Mouse (Mus musculus) heart, postnatal 4 days (tissue): ENCODE results near the gene Hist1h2be. TPM values are rescaled to one million over a fixed set of nuclear protein-coding genes. Genes with fewer than 3 reads are reported as not detected.
A peak's percentile ranks its signal among the peaks of the same experiment; 100 is the strongest.

Experiments
- DNase-seq: peaks from one replicate; pipeline ENCODE4 v3.0.0; 2021
- total RNA-seq, 2 experiments: library from RNA; stranded (reverse); gene quantifications; 2 replicates each; pipeline ENCODE4 v1.2.3; 2021

Hist1h2be gene
- total RNA-seq: 10 to 100 TPM; 38.8 to 42.2 TPM

DNA sequence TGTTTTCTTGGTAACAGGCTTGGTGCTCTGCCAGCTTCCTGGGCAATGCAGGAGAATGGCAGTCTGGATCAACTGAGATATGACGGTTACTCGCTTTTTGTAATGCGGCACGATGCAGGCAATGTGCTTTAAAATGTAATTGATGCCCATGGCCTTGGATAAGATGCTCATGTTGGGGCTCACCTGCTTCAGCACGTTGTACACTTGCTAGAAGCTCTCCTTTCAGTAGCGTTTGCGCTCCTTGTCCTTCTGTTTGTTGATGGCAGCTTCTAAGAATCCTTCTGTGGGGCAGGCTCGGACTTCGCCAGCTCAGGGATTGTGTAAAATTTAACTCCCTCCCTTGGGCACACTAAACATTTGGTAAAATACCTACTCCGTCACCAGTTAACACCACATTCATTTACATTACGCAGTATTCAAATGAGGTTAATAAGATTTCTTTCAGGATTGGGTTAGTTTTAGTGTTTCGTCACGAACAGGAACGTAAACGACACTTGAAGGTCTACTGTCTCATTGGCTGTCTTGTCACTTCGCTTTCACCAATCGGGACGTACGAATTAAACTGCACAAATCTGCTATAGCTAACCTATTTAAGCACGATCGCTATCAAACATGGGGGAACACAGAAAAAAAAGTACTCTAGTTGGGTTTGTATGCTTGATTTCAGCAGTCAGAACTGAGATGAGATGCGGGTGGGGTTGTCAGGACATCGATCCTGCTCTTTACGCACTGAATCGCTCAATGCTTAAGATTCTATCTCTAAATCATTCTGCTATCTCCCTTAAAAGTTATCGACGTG, at the start of gene Hist1h2be:
Gene Hist1h2be (minus strand): TSS at position 392 of the 799 bp plus-strand sequence.
- DNase-seq: peak; percentile 63

DNA sequence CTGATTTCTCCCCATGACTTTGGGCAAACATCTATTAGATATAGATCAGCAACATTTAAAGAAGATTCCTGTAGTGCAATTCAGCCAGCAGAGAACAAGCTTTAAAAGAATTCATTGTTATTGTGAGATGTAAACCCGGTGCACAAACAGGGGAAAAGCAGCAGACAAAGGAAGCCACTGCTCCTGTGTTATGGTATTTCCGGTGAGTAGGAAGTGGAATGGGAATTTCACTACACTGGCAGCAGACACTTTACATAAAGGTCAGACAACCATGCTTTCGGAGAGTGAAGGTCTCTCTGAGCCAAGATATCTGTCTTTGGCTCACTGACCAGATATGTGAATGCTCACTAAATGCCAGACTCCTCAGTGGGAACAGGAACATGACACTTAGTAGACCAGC, 41.6 kb upstream of the Hist1h2be start:
- DNase-seq: no peak

DNA sequence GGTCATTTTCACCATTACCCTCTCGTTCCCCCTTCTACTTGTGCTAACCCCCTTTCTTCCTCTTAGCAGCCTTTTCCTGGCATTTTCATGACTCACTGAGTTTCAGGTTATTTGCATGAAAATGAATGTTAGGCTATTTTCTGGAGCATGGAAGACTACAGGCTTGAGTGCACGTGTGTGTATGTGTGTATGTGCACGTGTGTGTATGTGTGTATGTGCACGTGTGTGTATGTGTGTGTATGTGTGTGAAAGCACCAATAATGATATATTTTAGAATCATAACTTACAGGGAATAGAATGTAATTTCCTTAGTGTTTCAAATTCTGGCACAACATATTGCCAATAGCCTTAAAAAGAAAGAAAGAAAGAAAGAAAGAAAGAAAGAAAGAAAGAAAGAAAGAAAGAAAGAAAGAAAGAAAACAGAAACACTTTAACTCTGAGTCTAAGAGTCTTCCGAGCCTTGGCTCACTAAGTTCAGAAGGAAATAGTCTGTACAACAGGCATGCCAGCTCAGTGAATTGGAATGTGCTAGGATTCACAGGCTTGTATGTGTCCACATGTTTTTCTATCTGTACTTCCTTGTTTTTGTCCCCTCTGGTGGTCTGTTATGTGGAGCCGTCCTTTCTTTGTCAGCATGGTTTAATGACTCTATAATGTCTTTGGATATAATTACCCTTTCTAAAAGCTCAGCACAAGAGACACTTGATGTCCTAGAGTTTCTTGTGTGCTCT, 38.9 kb upstream of the Hist1h2be start:
- DNase-seq: no peak

DNA sequence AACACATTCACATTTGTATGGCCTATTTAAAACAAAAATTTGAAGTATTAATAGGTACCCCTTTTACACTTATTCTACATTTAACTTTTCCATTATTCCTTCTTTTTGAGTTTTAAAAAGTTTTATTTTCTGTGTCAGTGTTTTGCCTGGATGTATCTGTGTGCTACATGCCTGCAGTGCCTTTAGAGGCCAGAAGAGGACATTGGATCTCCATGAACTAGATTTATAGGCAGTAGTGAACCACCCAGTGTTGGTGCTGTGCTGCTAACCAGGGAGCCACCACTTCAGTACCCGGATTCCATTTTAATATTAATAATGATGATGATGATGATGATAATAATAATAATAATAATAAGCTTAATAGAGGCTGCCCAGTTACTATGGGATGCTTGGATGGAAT, 9.7 kb upstream of the Hist1h2be start:
- no peak for DNase-seq

DNA sequence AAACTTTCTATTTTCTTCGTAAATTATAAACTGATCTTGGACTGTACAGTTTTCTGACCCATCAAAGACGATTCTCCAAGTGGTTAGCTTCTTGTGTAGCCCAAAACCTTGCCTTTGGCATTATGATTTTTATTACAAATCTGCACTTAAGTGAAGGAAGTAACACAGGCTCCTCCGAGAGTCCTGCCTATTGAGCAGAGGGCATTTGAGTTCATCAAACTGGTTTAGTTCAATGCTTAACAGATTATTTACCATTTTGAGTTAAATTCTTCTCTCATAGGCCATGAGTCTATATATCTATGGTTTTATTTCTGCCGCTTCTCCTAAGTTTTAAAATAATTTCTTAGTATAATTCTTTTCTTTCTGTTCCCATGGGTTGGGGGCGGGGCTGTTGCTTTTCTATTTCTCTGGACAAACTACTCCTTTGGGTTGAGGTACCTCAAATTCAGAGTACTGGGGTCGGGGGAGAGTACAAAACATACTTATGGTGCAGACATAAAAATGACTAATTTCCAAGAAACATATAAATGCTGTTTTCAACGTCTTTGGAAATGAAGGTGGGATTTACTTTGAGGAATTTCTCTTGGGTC, 2.0 kb upstream of the Hist1h2be start:
- peak; percentile 9 for DNase-seq

DNA sequence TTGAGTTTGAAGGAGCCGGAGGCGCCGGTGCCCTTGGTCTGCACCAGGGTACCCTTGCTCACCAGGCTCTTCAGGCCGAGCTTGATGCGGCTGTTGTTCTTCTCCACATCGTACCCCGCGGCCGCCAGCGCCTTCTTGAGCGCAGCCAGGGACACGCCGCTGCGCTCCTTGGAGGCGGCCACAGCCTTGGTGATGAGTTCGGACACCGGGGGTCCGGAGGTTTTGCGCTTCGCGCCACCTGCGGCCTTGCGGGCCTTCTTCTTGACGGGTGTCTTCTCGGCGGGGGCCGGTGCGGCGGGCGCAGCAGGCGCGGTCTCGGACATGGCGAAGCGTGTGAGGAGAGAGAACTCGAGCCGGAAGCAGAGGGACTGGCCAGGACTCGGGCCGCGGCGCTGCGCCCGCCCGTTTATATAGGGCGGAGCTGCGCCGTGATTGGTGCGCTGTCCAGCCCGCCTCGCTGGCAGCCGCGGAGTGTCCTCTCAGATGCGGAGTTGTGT, 1.3 kb upstream of the Hist1h2be start, which contains the start of gene Hist1h1e:
Gene Hist1h1e (minus strand): TSS at position 384 of the 497 bp plus-strand sequence.
- DNase-seq: peak; percentile 92

DNA sequence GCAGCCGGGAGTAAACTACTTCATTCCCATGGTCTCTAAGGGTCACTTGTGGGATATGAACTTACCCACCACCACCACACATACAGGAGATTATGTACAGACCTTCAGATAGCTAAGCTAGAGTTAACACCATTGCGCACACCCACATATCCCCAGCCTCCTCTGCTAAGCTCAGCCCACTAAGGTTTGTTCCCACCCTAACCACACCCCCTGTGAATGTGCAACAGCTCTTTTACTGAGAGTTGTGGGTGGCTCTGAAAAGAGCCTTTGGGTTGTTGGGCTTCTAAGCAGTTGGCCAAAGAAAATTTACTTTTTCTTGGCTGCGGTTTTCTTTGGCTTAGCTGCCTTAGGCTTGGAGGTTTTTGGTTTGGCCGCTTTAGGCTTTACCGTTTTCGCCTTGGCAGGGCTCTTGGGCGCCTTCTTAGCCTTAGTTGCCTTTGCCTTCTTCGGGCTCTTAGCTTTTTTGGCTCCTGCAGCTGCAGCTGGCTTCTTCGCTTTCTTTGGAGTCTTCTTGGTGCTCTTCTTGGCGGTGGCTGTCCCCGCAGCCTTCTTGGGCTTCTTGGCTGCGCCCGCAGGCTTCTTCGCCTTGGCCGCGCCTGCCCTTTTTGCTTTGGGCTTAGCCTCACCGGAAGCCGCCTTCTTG, 729 bp upstream of the Hist1h2be start:
- DNase-seq: peak; percentile 69

DNA sequence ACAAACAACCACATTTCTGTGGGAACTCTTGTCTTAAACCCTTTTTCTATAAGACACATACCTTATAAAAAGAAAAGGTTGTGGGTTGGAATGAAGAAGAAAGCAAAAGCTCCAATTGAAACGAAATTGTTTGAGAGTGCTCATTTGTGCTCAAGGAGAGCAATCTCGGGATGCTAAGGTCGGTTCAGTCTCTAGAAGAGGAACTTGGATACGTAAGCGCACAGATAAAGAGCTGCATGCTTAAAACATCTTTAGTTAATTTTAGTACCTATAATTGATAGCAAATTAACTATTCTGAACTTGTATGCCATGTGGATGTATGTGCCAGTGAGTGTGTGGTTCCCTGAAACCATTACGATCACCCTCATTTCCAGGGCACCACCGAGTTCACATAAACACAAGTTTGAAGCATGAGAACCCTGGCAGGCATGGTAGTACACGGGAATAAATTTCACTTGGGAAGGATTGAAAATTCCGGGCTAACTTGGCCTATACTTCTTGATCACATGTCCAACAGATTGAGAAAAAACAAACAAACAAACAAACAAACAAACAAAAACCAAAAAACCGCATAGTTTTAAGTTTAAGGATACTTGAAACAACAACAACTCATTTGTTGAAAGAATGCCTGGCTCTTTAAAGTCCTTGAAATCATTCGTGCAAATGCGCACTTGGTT, 730 bp downstream of the Hist1h2be start:
- DNase-seq: no peak

DNA sequence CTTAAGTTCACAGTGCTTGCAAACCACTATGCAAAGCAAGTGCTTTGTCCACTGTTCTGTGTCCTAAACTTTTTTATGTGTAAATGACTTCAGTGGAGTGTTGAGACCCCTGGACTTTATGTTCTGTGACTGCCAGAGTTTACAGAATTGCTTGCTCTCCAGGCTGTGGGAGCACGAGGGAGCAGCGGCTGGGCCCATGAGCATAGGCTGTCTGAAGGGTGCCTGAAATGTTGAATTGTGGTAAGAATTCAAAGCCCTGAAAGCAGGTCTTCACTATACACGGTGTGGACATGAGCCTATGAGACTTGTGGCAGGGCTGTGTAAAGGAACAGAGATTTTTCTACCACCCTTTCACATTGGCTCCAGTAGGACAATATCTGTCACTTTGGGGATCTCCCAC, 9.3 kb downstream of the Hist1h2be start:
- no peak for DNase-seq

DNA sequence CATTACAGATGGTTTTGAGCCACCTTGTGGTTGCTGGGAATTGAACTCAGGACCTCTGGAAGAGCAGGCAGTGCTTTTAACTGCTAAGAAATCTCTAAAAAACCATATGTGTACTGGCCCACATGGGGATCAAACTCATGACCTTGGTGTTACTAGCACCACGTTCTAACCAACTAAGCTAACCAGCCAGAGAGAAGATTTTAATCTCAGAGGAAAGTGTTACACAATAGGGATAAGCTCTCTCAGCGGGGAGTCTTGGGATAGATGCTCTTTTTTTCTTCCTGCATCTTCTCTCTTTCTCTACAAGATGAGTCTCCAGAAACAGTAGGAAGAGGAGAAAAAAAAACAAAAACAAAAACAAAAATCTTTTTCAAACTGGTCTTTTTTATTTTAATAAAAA, 10.5 kb downstream of the Hist1h2be start:
- no peak for DNase-seq

DNA sequence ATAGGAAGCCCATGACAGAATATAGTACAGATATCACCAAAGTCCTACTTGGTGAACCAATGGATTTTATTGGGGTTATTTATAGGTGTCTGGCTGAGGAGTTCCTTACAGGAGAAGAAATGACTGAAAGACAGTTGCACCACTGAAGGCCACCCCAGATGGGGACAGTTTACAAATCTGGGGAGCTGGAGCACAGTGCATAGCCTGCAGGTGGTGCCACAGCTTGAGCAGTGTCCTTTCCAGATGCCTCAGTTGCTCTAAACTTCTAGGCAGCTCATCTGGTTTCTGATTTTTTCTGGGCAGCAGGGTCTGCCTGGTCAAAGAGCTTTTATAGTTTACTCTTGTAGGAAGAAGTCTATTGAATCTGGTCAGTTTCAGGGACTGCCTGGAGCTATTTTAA, 11.1 kb downstream of the Hist1h2be start:
- no peak for DNase-seq

DNA sequence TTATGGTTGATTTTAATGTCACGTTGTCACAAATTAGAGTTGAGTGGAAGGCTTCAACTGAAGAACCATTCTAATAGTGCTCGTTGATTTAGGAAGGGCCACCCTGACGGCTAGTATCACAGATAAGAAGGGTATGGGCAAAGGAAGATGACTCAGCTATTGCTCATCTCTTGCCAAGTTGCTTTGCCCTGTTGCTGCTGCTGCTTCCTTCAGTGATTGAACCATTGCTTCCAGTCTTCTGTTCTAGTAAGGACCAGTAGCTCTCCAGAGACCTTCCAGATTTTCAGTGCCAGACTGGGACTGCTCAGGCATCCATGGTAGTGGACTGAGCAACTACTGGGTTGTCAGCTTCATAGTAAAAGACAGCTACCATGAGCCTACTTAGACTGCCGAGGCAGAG, 11.7 kb downstream of the Hist1h2be start:
- DNase-seq: no peak

DNA sequence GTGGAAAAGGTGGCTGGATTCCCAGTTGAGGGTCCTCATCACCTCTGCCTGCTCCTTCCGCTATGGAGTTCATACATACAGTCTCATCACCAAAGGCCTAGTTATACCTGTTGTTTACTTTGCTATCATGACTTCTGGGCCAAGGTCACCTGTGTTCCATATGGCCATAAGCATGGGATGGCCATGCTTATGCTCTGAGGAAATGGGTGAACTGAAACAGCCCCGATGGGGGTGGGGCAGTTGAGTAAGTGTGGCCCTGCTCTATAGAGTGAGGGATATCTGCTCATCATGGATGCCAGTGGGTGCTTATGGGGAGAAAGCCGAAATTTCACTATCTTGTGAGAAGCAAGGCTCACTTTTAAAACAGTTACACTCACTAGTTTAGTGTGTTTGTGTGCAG, 15.9 kb downstream of the Hist1h2be start:
- DNase-seq: no peak

DNA sequence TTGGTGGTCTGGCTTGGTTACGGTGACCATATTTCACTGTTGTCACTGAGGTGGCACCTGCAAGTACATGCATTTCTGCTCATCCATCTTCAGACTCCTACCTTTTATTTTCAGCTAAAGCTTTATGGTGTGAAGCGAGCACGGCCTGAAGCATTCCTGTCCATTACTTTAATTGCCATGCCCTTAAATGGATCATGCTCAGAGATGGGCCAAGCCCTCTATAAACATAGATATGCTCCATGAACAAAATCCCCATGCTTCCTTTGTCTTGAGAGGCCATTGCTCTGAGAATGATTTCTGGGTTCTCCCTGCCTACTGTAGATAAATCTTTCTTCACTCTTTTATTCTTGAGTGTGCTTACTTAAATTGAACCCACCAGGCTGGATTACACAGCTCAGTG, 16.5 kb downstream of the Hist1h2be start:
- DNase-seq: no peak

DNA sequence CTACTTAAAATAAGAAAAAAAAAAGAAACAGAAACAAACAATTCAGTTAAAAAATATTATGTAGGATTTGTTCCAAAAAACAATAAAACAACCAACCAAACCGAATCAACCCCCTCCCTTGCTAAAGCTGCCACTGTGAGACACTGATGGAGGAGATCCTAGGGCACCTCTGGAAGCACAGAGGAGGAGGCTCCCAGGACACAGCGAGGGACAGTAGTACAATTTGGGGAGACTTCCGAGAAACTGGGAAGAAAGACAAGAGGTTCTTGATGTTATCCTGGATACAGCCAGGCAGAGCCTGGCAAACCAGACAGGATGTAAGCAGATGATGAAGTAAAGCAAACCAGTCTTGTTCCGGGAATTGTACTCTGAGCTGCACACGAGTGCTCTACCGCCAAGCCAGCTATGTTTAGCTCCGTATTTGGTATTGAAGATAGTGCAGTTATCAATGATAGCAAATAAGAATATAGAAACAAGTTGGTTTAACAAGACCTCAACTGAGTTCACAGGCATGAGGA, 17.7 kb downstream of the Hist1h2be start:
- DNase-seq: no peak

DNA sequence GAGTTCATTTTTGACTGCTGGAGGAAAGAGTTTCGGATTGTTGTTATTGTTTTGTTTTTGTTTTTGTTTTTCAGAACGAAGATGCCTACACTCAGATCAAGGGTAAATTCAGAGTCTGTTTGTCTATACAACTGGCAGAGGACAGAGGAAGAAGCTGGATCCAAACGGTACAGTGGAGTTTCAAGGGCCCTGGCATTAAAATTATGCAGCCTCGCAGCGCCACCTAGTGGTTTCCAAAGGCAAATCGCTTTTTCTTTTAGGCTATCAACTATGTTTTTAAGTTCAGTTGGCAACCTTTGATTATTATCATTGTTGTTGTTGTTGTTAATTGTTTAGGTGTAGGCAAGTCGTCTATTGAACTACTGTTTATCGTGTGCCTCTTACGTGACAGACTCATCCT, 23.0 kb downstream of the Hist1h2be start:
- peak; percentile 87 for DNase-seq

DNA sequence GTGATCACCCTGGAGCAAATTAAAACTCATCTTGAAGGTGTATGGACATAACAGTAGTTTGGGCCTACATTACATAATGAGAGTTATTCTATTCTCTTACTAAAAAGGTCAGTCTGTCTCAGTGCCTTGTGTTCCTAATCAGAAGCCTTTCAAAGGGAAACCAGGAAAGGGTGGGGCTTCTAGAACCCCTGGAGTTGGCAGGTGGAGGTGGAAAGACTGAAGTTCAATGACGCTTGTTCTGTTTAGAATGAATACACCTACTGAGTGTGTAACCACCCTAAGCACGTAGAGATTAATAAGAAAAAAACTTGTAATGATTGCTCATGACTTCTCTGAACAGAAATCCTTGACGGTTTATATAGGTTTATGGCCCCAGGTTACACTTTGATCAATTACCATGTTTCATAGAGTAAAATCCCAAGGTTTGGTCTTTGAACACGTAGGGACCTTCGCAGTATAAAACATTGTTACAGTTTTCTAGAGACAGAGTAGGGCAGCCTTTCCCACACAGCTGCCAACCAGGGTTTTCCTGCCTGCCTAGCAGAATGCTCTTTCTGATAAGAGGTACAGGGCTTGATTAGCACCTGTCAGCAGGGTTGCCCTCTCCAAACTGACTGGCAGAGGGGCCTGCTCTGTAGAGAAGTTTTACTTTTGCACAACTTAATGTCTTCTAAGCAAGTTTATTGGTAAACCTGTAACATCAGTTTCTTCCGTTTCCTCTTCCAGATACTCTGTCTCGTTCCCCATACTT, 25.1 kb downstream of the Hist1h2be start:
- DNase-seq: no peak

DNA sequence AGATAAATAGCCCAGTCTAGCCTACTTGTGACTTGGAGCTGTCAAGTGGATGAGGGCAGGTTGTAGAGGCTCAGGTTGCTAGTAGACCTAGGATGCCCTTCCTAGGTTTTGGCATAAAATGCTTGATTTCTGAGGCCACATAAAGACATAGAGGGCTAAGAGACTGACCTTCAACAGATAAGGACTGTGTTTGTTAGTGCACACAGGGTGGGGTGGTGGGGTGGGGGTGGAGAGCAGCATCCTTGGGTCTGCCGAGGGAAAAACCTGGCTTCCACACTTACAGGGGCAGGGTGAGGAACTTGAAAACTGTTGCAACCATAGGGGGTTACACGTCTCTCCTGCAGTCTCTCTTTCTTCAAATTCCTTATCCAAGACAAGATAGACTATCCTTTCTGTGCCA, 25.7 kb downstream of the Hist1h2be start:
- DNase-seq: no peak

DNA sequence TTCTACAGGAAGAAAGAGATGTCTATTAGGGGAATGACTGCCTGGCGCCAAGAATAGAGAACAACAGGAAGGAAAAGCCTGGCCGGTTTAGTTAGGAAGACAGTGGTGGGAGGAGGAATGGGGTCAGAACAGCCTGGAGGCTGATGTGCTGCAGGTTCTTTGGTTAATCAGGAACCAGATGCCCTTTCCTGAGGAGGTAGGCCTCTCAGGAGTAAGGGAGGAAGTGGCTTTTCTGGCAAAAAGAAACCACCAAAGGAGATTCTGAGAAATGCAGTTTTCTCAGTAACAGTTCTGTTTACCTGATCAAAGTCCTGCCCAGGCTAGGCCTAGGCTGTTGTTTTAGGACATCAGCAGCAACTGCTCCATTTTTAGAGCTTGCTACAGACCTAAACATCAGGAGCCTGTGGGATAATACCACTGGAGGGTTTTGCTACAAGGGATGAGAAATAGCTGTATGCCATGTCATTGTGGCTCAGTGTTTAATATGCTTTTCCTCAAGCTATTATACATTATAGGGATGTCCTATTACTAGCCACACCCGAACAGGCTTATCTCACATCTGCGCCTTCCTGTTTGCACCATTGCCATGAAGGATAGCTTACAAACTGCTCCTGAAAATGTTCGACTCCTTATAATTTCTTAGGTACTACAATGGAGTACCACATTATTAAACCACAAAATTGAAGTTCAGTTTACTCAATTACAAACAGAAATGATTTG, 27.7 kb downstream of the Hist1h2be start:
- peak; percentile 6 for DNase-seq

DNA sequence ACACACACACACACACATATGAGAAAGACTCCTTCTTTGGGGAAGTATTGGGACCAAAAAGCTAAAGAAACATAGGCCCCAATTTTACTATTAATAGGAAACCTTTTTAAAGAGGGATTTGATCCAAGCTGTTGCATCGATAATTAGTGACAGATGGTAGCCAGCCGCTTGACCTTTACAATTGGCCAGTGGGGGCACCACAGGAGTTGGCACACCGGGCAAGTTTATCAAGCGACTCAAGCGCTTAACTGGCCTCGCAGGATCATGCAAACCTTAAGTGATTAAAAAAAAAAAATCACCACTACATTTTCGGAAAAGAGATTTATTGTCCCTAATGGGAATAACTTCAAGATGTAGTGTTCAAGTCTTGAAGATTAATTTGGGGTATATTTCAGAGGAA, 28.3 kb downstream of the Hist1h2be start:
- DNase-seq: no peak
